Mouse (Mus musculus) neural tube, embryonic 13.5 days (tissue): ENCODE results near the gene Thnsl2. TPM values are rescaled to one million over a fixed set of nuclear protein-coding genes. Genes with fewer than 3 reads are reported as not detected.

ENCODE experiments used
- ATAC-seq: fragments of 200-750 bp; cut with Nextera tagmentation; 2 replicates; pipeline ENCODE4 v1.8.0; 2017; ENCODE audit warnings: low read depth, mild to moderate bottlenecking, moderate TSS enrichment, moderate library complexity
- H3K27ac ChIP-seq: fragments of 300-500 bp; sonication (generic); replicated peaks from 2 replicates; pipeline ENCODE4 v1.5.1; 2015; ENCODE audit warnings: moderate library complexity, mild to moderate bottlenecking, inconsistent platforms
- H3K27me3 ChIP-seq: fragments of 300-500 bp; sonication (generic); 2 replicates; pipeline ENCODE4 v1.6.1; 2015; ENCODE audit warnings: mild to moderate bottlenecking, inconsistent platforms
- H3K36me3 ChIP-seq: fragments of 300-500 bp; sonication (generic); 2 replicates; pipeline ENCODE4 v1.6.1; 2015; ENCODE audit warnings: mild to moderate bottlenecking, inconsistent platforms
- H3K4me1 ChIP-seq: fragments of 300-500 bp; sonication (generic); replicated peaks from 2 replicates; pipeline ENCODE4 v1.6.1; 2015; ENCODE audit warnings: inconsistent platforms
- H3K4me2 ChIP-seq: fragments of 300-500 bp; sonication (generic); 2 replicates; pipeline ENCODE4 v1.6.1; 2015; ENCODE audit warnings: inconsistent platforms, mild to moderate bottlenecking, moderate library complexity
- H3K4me3 ChIP-seq: fragments of 300-500 bp; sonication (generic); 2 replicates; pipeline ENCODE4 v1.5.1; 2015; ENCODE audit warnings: mild to moderate bottlenecking, inconsistent platforms
- H3K9ac ChIP-seq: fragments of 300-500 bp; sonication (generic); 2 replicates; pipeline ENCODE4 v1.6.1; 2015; ENCODE audit warnings: moderate library complexity, mild to moderate bottlenecking, inconsistent platforms
- H3K9me3 ChIP-seq: fragments of 300-500 bp; sonication (generic); 2 replicates; pipeline ENCODE4 v1.6.1; 2016; ENCODE audit warnings: inconsistent platforms
- WGBS: fragments of 180-500 bp; shearing (Covaris S2); methylation state at CpG from one replicate; pipeline ENCODE4 v1.1.7; 2015; 5-methylcytosine and 5-hydroxymethylcytosine counted together
- polyA plus RNA-seq: library from polyadenylated mRNA; unstranded; fragments of >200 nt; fragmentation: Nextera tagmentation; extraction: Ambion mirVana; gene quantifications from 2 replicates; pipeline ENCODE4 v1.2.1, GENCODE M21; 2015

The Thnsl2 gene
- polyA plus RNA-seq, 1 experiment from 2014 or later, result 4.9 TPM

DNA sequence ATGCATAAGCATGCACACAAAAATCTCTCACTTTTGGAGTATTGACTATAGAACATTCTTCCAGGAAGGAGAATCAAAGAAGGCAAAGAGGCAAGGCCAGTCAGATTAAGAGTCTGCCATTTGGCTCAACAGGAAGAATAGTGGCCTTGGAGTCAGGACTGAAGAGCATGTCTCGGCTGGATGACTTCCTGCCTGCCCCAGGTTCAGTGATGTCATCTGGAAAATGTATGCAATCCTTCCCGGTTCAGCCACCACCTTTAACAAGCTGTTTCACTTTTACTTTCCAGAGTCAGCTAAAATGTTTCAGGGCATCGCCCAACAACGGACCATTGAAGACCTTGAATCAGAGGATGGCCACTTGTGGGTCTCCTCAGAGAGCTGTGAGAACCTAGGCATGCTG is 55.2 kb downstream of the Thnsl2 start:
- no peak overlapping the region for H3K4me3 ChIP-seq
- no peaks in the 10 kb centered on the region for H3K4me1 ChIP-seq
- H3K27me3 ChIP-seq, result no peaks in the 10 kb centered on the region
- H3K9me3 ChIP-seq, result peaks cover 8% of the 10 kb centered on the region; the same call in 1 of the 2 replicates
- no peak overlapping the region for H3K9ac ChIP-seq
- no peak for ATAC-seq
- no peaks in the 10 kb centered on the region for H3K36me3 ChIP-seq
- H3K4me2 ChIP-seq, result no peak overlapping the region
- no peak overlapping the region for H3K27ac ChIP-seq
- whole genome bisulfite sequencing, result 78% methylated on average over 4 of the region's 4 CpGs

- no peak for ATAC-seq
- no peaks in the 10 kb centered on the region for H3K27me3 ChIP-seq
- 78% methylated on average over 7 of the region's 7 CpGs for WGBS
Measured at GRCm38 (mm10) chr6:71083441-71083840, 60.8 kb downstream of the Thnsl2 start.

GRCm38 (mm10) chr6:71082084-71082483 is 62.2 kb downstream of the Thnsl2 start:
- Histone ChIP-seq H3K4me3 (no peak overlapping the region), H3K27ac (no peak overlapping the region), H3K4me1 (no peaks in the 10 kb centered on the region), H3K9me3 (peaks cover 5% of the 10 kb centered on the region; the same call in 1 of the 2 replicates), H3K27me3 (no peaks in the 10 kb centered on the region), H3K36me3 (no peaks in the 10 kb centered on the region), H3K9ac (no peak overlapping the region), H3K4me2 (no peak overlapping the region)
- WGBS, result 76% methylated on average over 11 of the region's 11 CpGs
- ATAC-seq, result no peak

More at GRCm38 (mm10) chr6:71083441-71083840, 60.8 kb downstream of the Thnsl2 start:
- no peak overlapping the region for H3K27ac ChIP-seq
- peaks cover 8% of the 10 kb centered on the region; the same call in 1 of the 2 replicates for H3K9me3 ChIP-seq
- no peak overlapping the region for H3K9ac ChIP-seq
- H3K36me3 ChIP-seq, result no peaks in the 10 kb centered on the region
- H3K4me3 ChIP-seq, result no peak overlapping the region
- H3K4me2 ChIP-seq, result no peak overlapping the region
- no peaks in the 10 kb centered on the region for H3K4me1 ChIP-seq

GRCm38 (mm10) chr6:71081230-71081629 is 63.0 kb downstream of the Thnsl2 start:
- Histone ChIP-seq H3K36me3 (no peaks in the 10 kb centered on the region), H3K9me3 (no peaks in the 10 kb centered on the region), H3K27me3 (no peaks in the 10 kb centered on the region), H3K4me1 (no peaks in the 10 kb centered on the region), H3K27ac (no peak overlapping the region), H3K4me2 (no peak overlapping the region), H3K4me3 (no peak overlapping the region), H3K9ac (no peak overlapping the region)
- 77% methylated on average over 6 of the region's 6 CpGs for WGBS
- no peak for ATAC-seq

Other genes starting within 250 kb of the Thnsl2 start
- not detected in 2 replicates for gene Tex37, start 225.5 kb downstream of the Thnsl2 start, polyA plus RNA-seq
- gene Foxi3, start 187.9 kb downstream of the Thnsl2 start, polyA plus RNA-seq, result not detected in 2 replicates
- 0.52 TPM in 1 of 2 replicates, not detected in the other for gene Fabp1, start 55.4 kb upstream of the Thnsl2 start, polyA plus RNA-seq
- 24.0 and 27.6 TPM in 2 replicates for gene Krcc1, start 127.2 kb upstream of the Thnsl2 start, polyA plus RNA-seq
- gene Smyd1, start 177.8 kb upstream of the Thnsl2 start, polyA plus RNA-seq, result 1.2 and 1.7 TPM in 2 replicates
- gene Cd8b1, start 178.3 kb upstream of the Thnsl2 start, polyA plus RNA-seq, result not detected in 2 replicates
- not detected in 2 replicates for gene Cd8a, start 229.0 kb upstream of the Thnsl2 start, polyA plus RNA-seq